Comparison of ENCODE assay signal across 8 mouse cellular contexts in genomic region chr4:43558028-43558630, GRCm38 (mm10). TPM values are rescaled to one million over a fixed set of nuclear protein-coding genes. Genes with fewer than 3 reads are reported as not detected.
DNase-seq lines count a peak whose midpoint lies in the region; ATAC-seq lines count a peak whose summit lies in the region.

No protein-coding gene starts in this region.

- H3K9me3 ChIP-seq in forebrain, embryonic 10.5 days = no peaks in the 10 kb centered on the region
- no peaks in the 10 kb centered on the region for H3K9me3 ChIP-seq in forebrain, embryonic 16.5 days (ENCODE audit: control insufficient read depth, low read length)
- no peaks in the 10 kb centered on the region for H3K9me3 ChIP-seq in stomach, embryonic 15.5 days

- DNase-seq in forebrain, embryonic 10.5 days (ENCODE audit: extremely low spot score, low spot score) = no peak
- peak; percentile 97 for DNase-seq in Muller cell, postnatal 12 days (ENCODE audit: inconsistent ontology term)
- peak; percentile 46 for DNase-seq in heart, postnatal 4 days
- DNase-seq in liver = peak; percentile 59
- DNase-seq in urinary bladder, postnatal 36 days (ENCODE audit: low spot score in 2 of 2) = no peak
- DNase-seq in right cerebral cortex, adult 2 months (ENCODE audit: low spot score in 2 of 2) = no peak

- peak overlapping the region; percentile 77 for H3K27ac ChIP-seq in forebrain, embryonic 10.5 days
- H3K27ac ChIP-seq in forebrain, embryonic 16.5 days (ENCODE audit: low read length) = no peak overlapping the region
- H3K27ac ChIP-seq in stomach, embryonic 15.5 days = peak overlapping the region; percentile 93

- no peaks in the 10 kb centered on the region for H3K27me3 ChIP-seq in forebrain, embryonic 10.5 days (ENCODE audit: poor library complexity, severe bottlenecking)
- no peaks in the 10 kb centered on the region for H3K27me3 ChIP-seq in forebrain, embryonic 16.5 days (replicated peaks; ENCODE audit: control insufficient read depth, insufficient read depth, low read length)
- H3K27me3 ChIP-seq in stomach, embryonic 15.5 days (replicated peaks) = no peaks in the 10 kb centered on the region

- H3K4me1 ChIP-seq in forebrain, embryonic 10.5 days = peaks cover 54% of the 10 kb centered on the region
- peaks cover 28% of the 10 kb centered on the region for H3K4me1 ChIP-seq in forebrain, embryonic 16.5 days (replicated peaks; ENCODE audit: control insufficient read depth, insufficient read depth, low read length)
- peaks cover 41% of the 10 kb centered on the region for H3K4me1 ChIP-seq in stomach, embryonic 15.5 days

- H3K4me3 ChIP-seq in forebrain, embryonic 10.5 days = peak overlapping the region; percentile 37
- no peak overlapping the region for H3K4me3 ChIP-seq in forebrain, embryonic 16.5 days (replicated peaks; ENCODE audit: low read length)
- H3K4me3 ChIP-seq in stomach, embryonic 15.5 days (replicated peaks) = peak overlapping the region; percentile 26

- no peak overlapping the region for H3K4me2 ChIP-seq in forebrain, embryonic 16.5 days (ENCODE audit: low read length)
- peak overlapping the region; percentile 73 for H3K4me2 ChIP-seq in stomach, embryonic 15.5 days

- peaks cover 60% of the 10 kb centered on the region for H3K36me3 ChIP-seq in forebrain, embryonic 10.5 days (replicated peaks)
- peaks cover 12% of the 10 kb centered on the region for H3K36me3 ChIP-seq in forebrain, embryonic 16.5 days (ENCODE audit: control insufficient read depth, insufficient read depth)
- peaks cover 41% of the 10 kb centered on the region for H3K36me3 ChIP-seq in stomach, embryonic 15.5 days

- no peak for ATAC-seq in forebrain, embryonic 16.5 days
- ATAC-seq in stomach, embryonic 15.5 days (ENCODE audit: insufficient read depth, low FRiP score, low read depth) = no peak

- H3K9ac ChIP-seq in forebrain, embryonic 16.5 days (replicated peaks; ENCODE audit: low read depth, low read length) = no peak overlapping the region
- H3K9ac ChIP-seq in stomach, embryonic 15.5 days = 0 out of 2 replicates have a peak overlapping the region, but pooled peaks have one; percentile 6

- WGBS in forebrain, embryonic 10.5 days = 49% methylated on average over 5 of the region's 5 CpGs
- 60% methylated on average over 5 of the region's 5 CpGs for WGBS in forebrain, embryonic 16.5 days
- WGBS in stomach, embryonic 15.5 days = 22% methylated on average over 5 of the region's 5 CpGs

RNA-seq across cellular contexts. Expression of gene Creb3, which starts 4.0 kb away (rescaled TPM):
- 32.5 and 34.4 TPM in 2 replicates for polyA plus RNA-seq in forebrain, embryonic 10.5 days (2016; fragmentation: Nextera tagmentation; extraction: Ambion mirVana)
- polyA plus RNA-seq in forebrain, embryonic 16.5 days (2015; fragmentation: Nextera tagmentation; extraction: Ambion mirVana) = 83.5 and 91.1 TPM in 2 replicates
- total RNA-seq in heart, postnatal 4 days (2021) = 10 to 100 TPM; 53.2 to 53.4 TPM
- polyA plus RNA-seq in stomach, embryonic 15.5 days (2015; fragmentation: Nextera tagmentation; extraction: Ambion mirVana) = 69.4 and 70.8 TPM in 2 replicates

RNA-seq across cellular contexts. Expression of gene Tln1, which starts 4.4 kb away (rescaled TPM):
- polyA plus RNA-seq in forebrain, embryonic 10.5 days (2016; fragmentation: Nextera tagmentation; extraction: Ambion mirVana) = 42.5 and 43.0 TPM in 2 replicates
- 49.5 and 54.6 TPM in 2 replicates for polyA plus RNA-seq in forebrain, embryonic 16.5 days (2015; fragmentation: Nextera tagmentation; extraction: Ambion mirVana)
- 100 to 1,000 TPM; 184 to 187 TPM for total RNA-seq in heart, postnatal 4 days (2021)
- polyA plus RNA-seq in stomach, embryonic 15.5 days (2015; fragmentation: Nextera tagmentation; extraction: Ambion mirVana) = 76.9 and 81.1 TPM in 2 replicates

RNA-seq across cellular contexts. Expression of gene Rgp1, which starts 20.4 kb away (rescaled TPM):
- polyA plus RNA-seq in forebrain, embryonic 10.5 days (2016; fragmentation: Nextera tagmentation; extraction: Ambion mirVana) = 15.3 and 24.2 TPM in 2 replicates
- polyA plus RNA-seq in forebrain, embryonic 16.5 days (2015; fragmentation: Nextera tagmentation; extraction: Ambion mirVana) = 27.0 and 30.5 TPM in 2 replicates
- total RNA-seq in heart, postnatal 4 days (2021) = 10 to 100 TPM; 38.6 to 39.1 TPM
- polyA plus RNA-seq in stomach, embryonic 15.5 days (2015; fragmentation: Nextera tagmentation; extraction: Ambion mirVana) = 24.5 and 30.8 TPM in 2 replicates

RNA-seq across cellular contexts. Expression of gene Gba2, which starts 20.5 kb away (rescaled TPM):
- polyA plus RNA-seq in forebrain, embryonic 10.5 days (2016; fragmentation: Nextera tagmentation; extraction: Ambion mirVana) = 24.3 and 26.4 TPM in 2 replicates
- 62.3 and 64.6 TPM in 2 replicates for polyA plus RNA-seq in forebrain, embryonic 16.5 days (2015; fragmentation: Nextera tagmentation; extraction: Ambion mirVana)
- total RNA-seq in heart, postnatal 4 days (2021) = 10 to 100 TPM; 17.7 to 17.8 TPM
- 15.6 and 16.1 TPM in 2 replicates for polyA plus RNA-seq in stomach, embryonic 15.5 days (2015; fragmentation: Nextera tagmentation; extraction: Ambion mirVana)

RNA-seq across cellular contexts. Expression of gene Msmp, which starts 26.2 kb away (rescaled TPM):
- 0.97 TPM in 1 of 2 replicates, not detected in the other for polyA plus RNA-seq in forebrain, embryonic 10.5 days (2016; fragmentation: Nextera tagmentation; extraction: Ambion mirVana)
- 1.5 and 1.7 TPM in 2 replicates for polyA plus RNA-seq in forebrain, embryonic 16.5 days (2015; fragmentation: Nextera tagmentation; extraction: Ambion mirVana)
- under 1 TPM in 1 of 2 experiments, not detected in 1; 0.52 TPM for total RNA-seq in heart, postnatal 4 days (2021)
- polyA plus RNA-seq in stomach, embryonic 15.5 days (2015; fragmentation: Nextera tagmentation; extraction: Ambion mirVana) = 0.85 and 1.8 TPM in 2 replicates

Comparison
In these comparisons a context has a peak if more than half of its experiments do, and no peak if none do; other contexts are left out.
1. DNase-seq: peak in Muller cell, postnatal 12 days (single experiment), heart, postnatal 4 days (single experiment) and liver (single experiment); none in forebrain, embryonic 10.5 days (single experiment), urinary bladder, postnatal 36 days (0 of 2) and right cerebral cortex, adult 2 months (0 of 2).